Mouse (Mus musculus) intestine, embryonic 16.5 days (tissue): ENCODE results near the gene Grk2. TPM values are rescaled to one million over a fixed set of nuclear protein-coding genes. Genes with fewer than 3 reads are reported as not detected.

Experiments
- ATAC-seq: fragments of 200-750 bp; cut with Nextera tagmentation; 2 replicates; pipeline ENCODE4 v1.8.0; 2017; ENCODE audit warnings: moderate TSS enrichment, moderate library complexity
- H3K27ac ChIP-seq: fragments of 300-500 bp; sonication (generic); 2 replicates; pipeline ENCODE4 v1.5.1; 2014; ENCODE audit warnings: mild to moderate bottlenecking, low read length
- H3K27me3 ChIP-seq: fragments of 300-500 bp; sonication (generic); replicated peaks from 2 replicates; pipeline ENCODE4 v1.6.1; 2014; ENCODE audit warnings: low read length, control low read depth, mixed read lengths; ENCODE audit not compliant: control insufficient read depth, insufficient read depth
- H3K36me3 ChIP-seq: fragments of 300-500 bp; sonication (generic); 2 replicates; pipeline ENCODE4 v1.6.1; 2014; ENCODE audit warnings: low read length, control low read depth; ENCODE audit not compliant: control insufficient read depth, insufficient read depth
- H3K4me1 ChIP-seq: fragments of 300-500 bp; sonication (generic); 2 replicates; pipeline ENCODE4 v1.6.1; 2014; ENCODE audit warnings: low read length, control low read depth, mixed read lengths; ENCODE audit not compliant: control insufficient read depth, insufficient read depth
- H3K4me2 ChIP-seq: fragments of 300-500 bp; sonication (generic); 2 replicates; pipeline ENCODE4 v1.6.1; 2014; ENCODE audit warnings: low read depth, low read length, control low read depth
- H3K4me3 ChIP-seq: fragments of 300-500 bp; sonication (generic); 2 replicates; pipeline ENCODE4 v1.5.1; 2014; ENCODE audit warnings: mild to moderate bottlenecking, low read length
- H3K9ac ChIP-seq: fragments of 300-500 bp; sonication (generic); 2 replicates; pipeline ENCODE4 v1.6.1; 2014; ENCODE audit warnings: low read depth, low read length
- H3K9me3 ChIP-seq: fragments of 300-500 bp; sonication (generic); 2 replicates; pipeline ENCODE4 v1.6.1; 2016; ENCODE audit warnings: low read length, control low read depth; ENCODE audit not compliant: control insufficient read depth
- WGBS: fragments of 180-500 bp; shearing (Covaris S2); extraction: QIAGEN DNeasy Blood & Tissue Kit; methylation state at CpG from one replicate; pipeline ENCODE4 v1.1.7; 2014; 5-methylcytosine and 5-hydroxymethylcytosine counted together
- microRNA-seq: library from miRNA; unstranded; fragments of <30 nt; microRNA quantifications from one replicate; pipeline ENCODE4, GENCODE M21; 2016
- polyA plus RNA-seq: library from polyadenylated mRNA; unstranded; fragments of >200 nt; fragmentation: Nextera tagmentation; extraction: Ambion mirVana; gene quantifications from 2 replicates; pipeline ENCODE4 v1.2.1, GENCODE M21; 2015

Gene Grk2
- polyA plus RNA-seq, 1 experiment from 2014 or later = 15.3 TPM

GRCm38 (mm10) chr19:4247010-4247409 is 59.0 kb downstream of the Grk2 start:
- WGBS = 60% methylated on average over 1 of the region's 1 CpGs
- Histone ChIP-seq H3K9ac (no peak overlapping the region), H3K27me3 (no peaks in the 10 kb centered on the region), H3K4me2 (no peak overlapping the region), H3K4me1 (no peaks in the 10 kb centered on the region), H3K36me3 (no peaks in the 10 kb centered on the region), H3K4me3 (no peak overlapping the region), H3K27ac (no peak overlapping the region), H3K9me3 (no peaks in the 10 kb centered on the region)
- no peak for ATAC-seq

- Histone ChIP-seq H3K27me3 (no peaks in the 10 kb centered on the region), H3K4me2 (no peak overlapping the region), H3K27ac (no peak overlapping the region), H3K4me3 (no peak overlapping the region), H3K9me3 (no peaks in the 10 kb centered on the region), H3K36me3 (no peaks in the 10 kb centered on the region), H3K4me1 (no peaks in the 10 kb centered on the region), H3K9ac (no peak overlapping the region)
- ATAC-seq = no peak
- WGBS = 80% methylated on average over 6 of the region's 6 CpGs
Measured at GRCm38 (mm10) chr19:4244775-4245174, 61.2 kb downstream of the Grk2 start.

- no peaks in the 10 kb centered on the region for H3K27me3 ChIP-seq
- H3K36me3 ChIP-seq = no peaks in the 10 kb centered on the region
- no peak overlapping the region for H3K4me2 ChIP-seq
- no peak overlapping the region for H3K27ac ChIP-seq
- ATAC-seq = no peak
- no peak overlapping the region for H3K9ac ChIP-seq
- WGBS = 56% methylated on average over 3 of the region's 3 CpGs
- no peaks in the 10 kb centered on the region for H3K4me1 ChIP-seq
- no peak overlapping the region for H3K4me3 ChIP-seq
- H3K9me3 ChIP-seq = 0 out of 2 replicates have a peak, but pooled peaks cover 1% of the 10 kb centered on the region
Measured at GRCm38 (mm10) chr19:4242416-4242815, 63.6 kb downstream of the Grk2 start.

GRCm38 (mm10) chr19:4240247-4240668 is 65.8 kb downstream of the Grk2 start:
- no peak overlapping the region for H3K4me2 ChIP-seq
- no peaks in the 10 kb centered on the region for H3K36me3 ChIP-seq
- H3K4me3 ChIP-seq = no peak overlapping the region
- no peaks in the 10 kb centered on the region for H3K27me3 ChIP-seq
- no peak overlapping the region for H3K9ac ChIP-seq
- 57% methylated on average over 8 of the region's 8 CpGs for WGBS
- no peak overlapping the region for H3K27ac ChIP-seq
- ATAC-seq = no peak
- H3K9me3 ChIP-seq = 0 out of 2 replicates have a peak, but pooled peaks cover 2% of the 10 kb centered on the region
- no peaks in the 10 kb centered on the region for H3K4me1 ChIP-seq

Small RNA genes within 50 kb of the gene (microRNA-seq; reads per million reads assigned to microRNA genes)
- 1.1 reads per million for gene Mir6985

Other genes with a start within 250 kb of the Grk2 start
- 15.1 and 18.1 TPM in 2 replicates for gene Gstp3, start 246.7 kb downstream of the Grk2 start, polyA plus RNA-seq
- 2.1 and 3.1 TPM in 2 replicates for gene Cabp2, start 224.6 kb downstream of the Grk2 start, polyA plus RNA-seq
- 159 TPM in 2 replicates for gene Cdk2ap2, start 209.0 kb downstream of the Grk2 start, polyA plus RNA-seq
- 17.5 and 19.7 TPM in 2 replicates for gene Pitpnm1, start 206.2 kb downstream of the Grk2 start, polyA plus RNA-seq
- 78.4 and 81.2 TPM in 2 replicates for gene Aip, start 180.4 kb downstream of the Grk2 start, polyA plus RNA-seq
- gene Gpr152, start 166.4 kb downstream of the Grk2 start, polyA plus RNA-seq = 0.04 TPM in 1 of 2 replicates, not detected in the other
- 0.11 and 0.20 TPM in 2 replicates for gene Cabp4, start 162.2 kb downstream of the Grk2 start, polyA plus RNA-seq
- 264 and 288 TPM in 2 replicates for gene Coro1b, start 157.6 kb downstream of the Grk2 start, polyA plus RNA-seq
- gene Ptprcap, start 152.6 kb downstream of the Grk2 start, polyA plus RNA-seq = 5.8 and 6.7 TPM in 2 replicates
- 43.9 and 49.7 TPM in 2 replicates for gene Rps6kb2, start 142.9 kb downstream of the Grk2 start, polyA plus RNA-seq
- gene Carns1, start 130.7 kb downstream of the Grk2 start, polyA plus RNA-seq = 1.3 and 1.4 TPM in 2 replicates
- 3.6 and 4.0 TPM in 2 replicates for gene Tbc1d10c, start 114.9 kb downstream of the Grk2 start, polyA plus RNA-seq
- 759 and 799 TPM in 2 replicates for gene Ppp1ca, start 114.2 kb downstream of the Grk2 start, polyA plus RNA-seq
- gene Rad9a, start 104.6 kb downstream of the Grk2 start, polyA plus RNA-seq = 31.7 and 34.2 TPM in 2 replicates
- gene Clcf1, start 92.0 kb downstream of the Grk2 start, polyA plus RNA-seq = 5.9 TPM in 2 replicates
- gene AC109138.7, start 91.9 kb downstream of the Grk2 start, polyA plus RNA-seq = not detected in 2 replicates
- gene Pold4, start 74.3 kb downstream of the Grk2 start, polyA plus RNA-seq = 46.7 and 52.9 TPM in 2 replicates
- gene Ssh3, start 37.0 kb downstream of the Grk2 start, polyA plus RNA-seq = 31.8 and 33.6 TPM in 2 replicates
- gene Ankrd13d, start 23.1 kb downstream of the Grk2 start, polyA plus RNA-seq = 4.1 and 4.6 TPM in 2 replicates
- gene Kdm2a, start 92.1 kb upstream of the Grk2 start, polyA plus RNA-seq = 31.4 and 34.8 TPM in 2 replicates
- gene Rhod, start 133.2 kb upstream of the Grk2 start, polyA plus RNA-seq = 24.1 and 28.2 TPM in 2 replicates
- gene Syt12, start 171.2 kb upstream of the Grk2 start, polyA plus RNA-seq = 0.34 and 0.36 TPM in 2 replicates
- gene 2010003K11Rik, start 192.4 kb upstream of the Grk2 start, polyA plus RNA-seq = 21.6 and 35.7 TPM in 2 replicates
- 16.6 and 17.7 TPM in 2 replicates for gene Pcx, start 204.2 kb upstream of the Grk2 start, polyA plus RNA-seq